ENCODE assay signal across 10 mouse cellular contexts in genomic region chr2:118168225-118168624, GRCm38 (mm10).
"Had no signal": no experiment of that assay in that cellular context is flagged by ENCODE, and none has a peak within 500 bp of the region (broad histone marks: within the 10 kb centered on the region; RNA-seq: fewer than 3 reads in every experiment).

No protein-coding gene starts in this region.

- H3K9ac ChIP-seq: liver, embryonic 13.5 days; liver, postnatal 0 days; neural tube, embryonic 12.5 days had no signal

- H3K4me2 ChIP-seq: liver, embryonic 13.5 days; neural tube, embryonic 12.5 days had no signal

- H3K27me3 ChIP-seq: liver, embryonic 13.5 days; neural tube, embryonic 12.5 days had no signal

- H3K4me1 ChIP-seq: liver, embryonic 13.5 days; neural tube, embryonic 12.5 days had no signal

- H3K27ac ChIP-seq: liver, embryonic 13.5 days; neural tube, embryonic 12.5 days had no signal

- H3K4me3 ChIP-seq: liver, embryonic 13.5 days; neural tube, embryonic 12.5 days had no signal

- DNase-seq: kidney, adult 18-20 months; kidney, postnatal 10 days; left cerebral cortex, postnatal 4 days; liver, embryonic 13.5 days; liver, postnatal 0 days; midbrain, embryonic 14.5 days; spleen, adult 18-20 months; thymus, adult 2 months; thymus, postnatal 25 days had no signal

- H3K36me3 ChIP-seq: liver, embryonic 13.5 days; neural tube, embryonic 12.5 days had no signal

- H3K9me3 ChIP-seq: liver, embryonic 13.5 days; neural tube, embryonic 12.5 days had no signal

- ATAC-seq: liver, postnatal 0 days had no signal
